Mouse (Mus musculus) left cerebral cortex, postnatal 10 days (tissue): ENCODE results near the gene Kpna6. TPM values are rescaled to one million over a fixed set of nuclear protein-coding genes. Genes with fewer than 3 reads are reported as not detected.
A peak's percentile ranks its signal among the peaks of the same experiment; 100 is the strongest.

Experiments used
- DNase-seq, 2 experiments: peaks; one replicate each; pipeline ENCODE4 v3.0.0; 2021 to 2022; ENCODE audit warnings: low spot score in 2 of 2, mixed read lengths in 1 of 2; ENCODE audit errors: extremely low spot score in 1 of 2
- intact Hi-C: fragments of 180-260 bp; cut with DNase I; formaldehyde crosslinking; loops from one replicate; pipeline ENCODE4 v1.15.1; 2025
- total RNA-seq, 2 experiments: library from RNA; stranded (reverse); gene quantifications; 2 replicates each; pipeline ENCODE4 v1.2.3; 2021

Gene Kpna6
- total RNA-seq, 2 experiments from 2014 or later, result 91.3 to 91.4 TPM

GRCm38 (mm10) chr4:129661584-129661983 is 11.0 kb downstream of the Kpna6 start:
- no peak for DNase-seq
- intact Hi-C loops, result no loop called here

- intact Hi-C loops, result no loop called here
- DNase-seq, result no peak
Observed at GRCm38 (mm10) chr4:129654770-129655169, 17.8 kb downstream of the Kpna6 start.

GRCm38 (mm10) chr4:129650359-129650758 is 22.2 kb downstream of the Kpna6 start:
- intact Hi-C loops, result no loop called here
- no peak for DNase-seq

GRCm38 (mm10) chr4:129648656-129649055 is 23.9 kb downstream of the Kpna6 start:
- intact Hi-C loops, result no loop called here

GRCm38 (mm10) chr4:129645204-129645603 is 27.4 kb downstream of the Kpna6 start:
- no peak for DNase-seq

More at GRCm38 (mm10) chr4:129648656-129649055, 23.9 kb downstream of the Kpna6 start:
- DNase-seq, result no peak

GRCm38 (mm10) chr4:129641756-129642155 is 30.8 kb downstream of the Kpna6 start:
- intact Hi-C loops, result no loop called here
- DNase-seq, result no peak

More at GRCm38 (mm10) chr4:129645204-129645603, 27.4 kb downstream of the Kpna6 start:
- intact Hi-C loops, result no loop called here

DNA sequence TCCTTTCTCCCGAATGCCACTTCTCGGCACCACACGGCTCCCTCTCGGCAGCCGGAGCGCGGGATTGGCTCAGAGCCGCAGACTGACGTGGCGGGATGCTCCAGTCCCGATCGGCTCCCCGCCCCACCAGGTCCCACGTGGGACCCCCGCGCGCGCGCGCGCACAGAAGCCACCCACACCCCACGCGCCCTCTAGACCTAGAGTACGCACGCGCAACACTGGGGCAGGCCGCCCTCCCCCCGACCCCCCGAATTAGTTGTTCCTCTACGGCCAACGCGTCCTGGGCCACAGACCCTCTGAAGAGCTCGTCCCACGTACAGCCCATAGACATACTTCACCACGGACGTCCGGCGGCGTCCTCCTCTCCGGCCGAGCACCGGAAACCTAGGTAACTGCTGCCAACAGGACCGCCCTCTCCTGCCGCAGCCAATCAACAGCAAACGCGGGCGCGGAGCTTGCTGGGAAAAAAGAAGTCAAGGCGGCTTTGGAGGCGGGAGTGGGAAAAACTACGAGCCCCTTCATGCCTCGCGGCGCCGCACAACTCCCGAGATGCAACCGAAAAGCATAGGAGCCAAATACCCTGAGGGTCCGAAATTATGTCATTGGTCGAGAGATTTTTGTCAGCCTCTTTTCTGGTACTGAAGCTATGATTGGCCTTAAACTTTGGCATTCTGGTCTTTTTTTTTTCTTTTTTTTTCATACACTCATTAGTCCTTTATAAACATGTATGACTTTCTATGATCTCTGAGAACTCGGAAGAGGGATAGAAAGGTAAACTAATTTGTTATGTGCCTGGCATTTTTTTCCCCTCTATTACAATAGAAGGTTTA is 31.7 kb downstream of the Kpna6 start, which contains the start of gene Txlna:
Gene Txlna (minus strand): TSS at position 428 of the 830 bp plus-strand sequence.
- DNase-seq, result peak; percentile 97 to 98
- intact Hi-C loops, result no loop called here

- DNase-seq, result peak in 1 of 2 experiments; percentile 73
- intact Hi-C loops, result no loop called here
Observed at GRCm38 (mm10) chr4:129640101-129640637, 32.4 kb downstream of the Kpna6 start.

DNA sequence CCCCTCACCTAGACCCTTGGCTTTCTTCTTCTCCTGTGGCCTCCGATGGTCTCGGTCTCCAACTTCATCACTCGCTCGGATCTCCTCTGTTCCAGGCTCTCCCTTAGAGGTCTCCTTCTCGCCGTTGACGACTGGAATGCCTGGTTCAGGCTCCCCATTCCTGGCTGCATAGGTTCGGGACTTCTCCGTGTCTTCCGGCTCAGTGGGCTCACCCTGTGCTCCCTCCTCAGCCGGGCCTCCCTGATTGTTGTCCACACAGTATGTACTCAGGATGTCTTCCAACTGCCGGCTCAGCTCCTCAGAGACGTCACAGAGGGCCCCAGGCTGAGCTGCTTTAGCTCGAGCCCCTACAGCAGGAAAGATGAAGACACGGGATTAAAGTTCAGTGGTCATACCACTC is 33.3 kb downstream of the Kpna6 start:
- no peak for DNase-seq
- intact Hi-C loops, result no loop called here

DNA sequence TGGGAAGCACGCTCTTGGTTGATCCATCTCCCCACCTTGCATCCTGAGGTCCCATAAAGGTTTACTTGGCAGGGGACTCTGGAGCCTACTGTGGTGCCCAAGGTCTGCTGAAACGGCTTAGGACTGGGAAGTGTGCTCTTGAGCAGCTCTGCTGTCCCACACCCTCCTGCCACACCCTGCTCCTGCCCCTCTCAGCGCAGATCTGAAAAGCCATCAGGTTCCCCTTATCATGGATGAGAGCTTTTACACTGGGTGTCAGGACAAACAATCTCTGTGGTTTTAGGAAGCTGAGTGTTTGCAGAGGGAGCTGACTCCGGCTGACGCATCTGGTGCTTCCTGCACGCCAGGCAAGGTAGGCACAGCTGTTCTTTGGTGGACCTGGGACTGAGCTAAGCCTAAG is 38.7 kb downstream of the Kpna6 start:
- intact Hi-C loops, result no loop called here

DNA sequence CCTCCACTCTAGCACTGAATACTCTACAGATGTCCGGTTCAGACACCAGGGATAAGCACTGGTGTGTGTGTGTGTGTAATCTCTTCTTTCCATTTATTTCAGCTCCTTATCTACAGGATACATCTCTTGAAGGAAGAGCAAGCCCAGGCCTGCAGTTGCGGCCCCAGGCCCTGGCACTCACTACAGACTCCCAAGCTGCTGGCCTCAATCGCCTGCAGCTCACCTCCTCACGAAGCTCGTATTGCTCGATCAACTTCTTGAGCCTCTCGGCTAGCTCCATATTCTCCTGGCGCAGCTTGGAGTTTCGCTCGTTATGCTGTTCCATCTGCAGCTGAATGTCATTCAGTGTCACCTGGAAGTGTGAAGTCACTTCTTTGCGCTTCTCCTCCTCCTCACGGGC is 40.7 kb downstream of the Kpna6 start:
- intact Hi-C loops, result no loop called here
- DNase-seq, result no peak

More for the DNA sequence above, 38.7 kb downstream of the Kpna6 start:
- DNase-seq, result no peak

DNA sequence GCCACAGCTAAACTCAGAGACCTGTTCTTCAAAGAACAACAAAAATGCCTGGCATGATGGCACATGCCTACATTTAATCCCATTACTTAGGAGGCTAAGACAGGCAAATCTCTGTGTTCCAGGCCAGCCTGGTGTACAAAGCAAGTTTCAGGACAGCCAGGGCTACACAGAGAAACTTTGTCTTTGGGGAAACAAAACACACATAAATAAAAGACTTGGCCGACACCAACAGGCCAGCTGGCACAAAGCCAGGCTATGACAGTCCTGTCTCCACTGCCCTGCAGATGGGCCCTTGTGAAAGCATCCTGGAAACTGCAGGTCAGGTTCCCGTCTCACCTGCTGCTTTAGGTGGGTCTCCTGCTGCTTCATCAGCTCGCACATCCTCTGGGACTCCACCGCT is 41.6 kb downstream of the Kpna6 start:
- intact Hi-C loops, result no loop called here

GRCm38 (mm10) chr4:129626035-129626434 is 46.5 kb downstream of the Kpna6 start:
- intact Hi-C loops, result no loop called here
- DNase-seq, result no peak

More for the DNA sequence above, 41.6 kb downstream of the Kpna6 start:
- DNase-seq, result no peak

GRCm38 (mm10) chr4:129625496-129625895 is 47.1 kb downstream of the Kpna6 start:
- DNase-seq, result no peak
- intact Hi-C loops, result no loop called here

DNA sequence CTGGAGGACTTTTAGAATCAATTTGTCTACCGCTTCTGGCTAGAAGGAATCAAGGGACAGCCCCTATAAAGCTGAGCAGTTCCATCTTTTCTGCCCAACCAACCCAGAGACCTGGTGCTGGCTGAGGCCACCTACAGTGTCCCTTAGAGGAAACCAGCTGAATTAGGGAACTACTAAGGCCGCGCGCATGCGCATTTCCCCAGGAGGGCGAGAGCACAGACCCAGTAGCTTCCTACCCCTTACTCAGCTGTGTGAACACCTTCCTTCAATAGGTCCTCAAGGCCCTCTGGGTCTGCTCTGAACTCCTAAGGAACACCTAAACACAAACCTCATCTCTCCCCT is 47.6 kb downstream of the Kpna6 start:
- intact Hi-C loops, result no loop called here
- DNase-seq, result peak; percentile 57 to 81

DNA sequence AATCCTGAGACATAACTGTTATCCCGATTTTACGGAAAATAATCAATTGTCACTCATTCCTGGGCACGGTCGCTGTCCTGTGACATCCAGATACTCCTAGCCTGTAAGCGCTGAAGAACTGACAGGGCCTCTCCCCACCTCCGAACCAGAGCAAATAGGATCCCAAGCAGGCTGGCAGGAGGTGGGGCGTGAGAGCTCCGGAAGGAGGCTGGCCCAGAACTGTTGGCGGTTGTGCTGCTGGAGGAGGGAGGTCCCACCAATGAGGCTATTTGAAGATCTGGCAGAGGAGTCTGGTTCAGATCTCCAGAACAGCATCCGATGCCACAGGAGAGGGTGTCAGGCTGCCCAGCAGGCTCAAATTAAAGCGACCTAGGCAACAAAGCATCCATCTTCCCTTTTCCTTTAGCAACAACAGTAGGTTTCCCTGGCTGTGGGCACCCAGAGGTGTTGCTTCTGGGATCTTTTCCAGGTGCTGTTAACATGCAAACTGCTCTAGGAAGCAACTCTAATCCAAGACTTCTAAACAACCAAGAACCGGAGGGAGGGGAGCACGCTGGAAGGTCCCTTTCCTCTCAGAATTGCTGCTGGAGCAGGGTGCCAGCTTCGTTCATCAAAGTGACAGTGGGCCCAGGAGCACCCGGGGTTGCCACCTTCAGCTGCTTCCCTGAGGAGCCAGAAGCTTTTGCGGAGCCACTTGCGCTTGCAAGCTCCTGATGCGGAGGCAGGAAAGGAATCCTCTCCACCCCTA is 48.1 kb downstream of the Kpna6 start:
- peak; percentile 91 to 93 for DNase-seq
- intact Hi-C loops, result no loop called here

- intact Hi-C loops, result no loop called here
- peak in 1 of 2 experiments; percentile 55 for DNase-seq
Observed at GRCm38 (mm10) chr4:129623681-129624091, 48.9 kb downstream of the Kpna6 start, which contains the start of gene Ccdc28b. Gene Ccdc28b, minus strand, starts transcription at chr4:129623947.

DNA sequence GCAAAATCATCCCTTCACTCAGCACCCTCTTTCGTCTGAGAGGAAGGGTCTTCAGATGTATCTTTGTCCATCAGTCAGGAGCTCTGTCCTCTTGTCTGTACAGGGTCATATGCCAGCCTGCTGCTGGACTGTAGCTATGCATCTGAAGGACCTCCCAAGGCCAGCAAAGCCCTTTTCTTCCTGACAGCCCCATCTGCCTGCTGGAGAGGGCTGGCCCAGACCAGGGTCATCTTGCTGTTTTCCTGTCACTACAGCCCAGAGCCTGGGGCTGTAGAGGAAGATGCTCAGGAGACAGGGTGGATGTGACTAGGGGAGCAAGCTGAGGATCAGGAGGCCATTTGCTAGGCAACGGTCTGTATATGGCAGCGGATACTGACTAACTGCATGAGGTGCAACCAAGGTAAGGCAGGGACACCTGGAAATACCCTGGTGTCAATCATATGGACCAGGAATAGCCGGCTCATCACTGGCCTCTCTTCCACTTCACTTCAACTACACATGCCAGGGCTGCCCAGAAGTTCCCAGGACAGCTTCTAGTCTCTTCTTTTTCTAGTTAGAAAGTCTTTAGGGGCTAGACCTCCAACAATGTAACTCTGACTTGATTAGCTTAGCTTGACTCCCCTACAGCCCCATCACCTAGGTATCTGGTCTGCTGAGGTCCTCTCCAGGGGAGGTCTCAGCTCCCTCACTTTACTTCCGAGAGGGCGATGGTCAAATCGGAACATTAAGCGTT is 49.6 kb downstream of the Kpna6 start:
- no peak for DNase-seq
- intact Hi-C loops, result no loop called here
